Comparison of ENCODE assay signal across 8 mouse cellular contexts in the genomic region with DNA sequence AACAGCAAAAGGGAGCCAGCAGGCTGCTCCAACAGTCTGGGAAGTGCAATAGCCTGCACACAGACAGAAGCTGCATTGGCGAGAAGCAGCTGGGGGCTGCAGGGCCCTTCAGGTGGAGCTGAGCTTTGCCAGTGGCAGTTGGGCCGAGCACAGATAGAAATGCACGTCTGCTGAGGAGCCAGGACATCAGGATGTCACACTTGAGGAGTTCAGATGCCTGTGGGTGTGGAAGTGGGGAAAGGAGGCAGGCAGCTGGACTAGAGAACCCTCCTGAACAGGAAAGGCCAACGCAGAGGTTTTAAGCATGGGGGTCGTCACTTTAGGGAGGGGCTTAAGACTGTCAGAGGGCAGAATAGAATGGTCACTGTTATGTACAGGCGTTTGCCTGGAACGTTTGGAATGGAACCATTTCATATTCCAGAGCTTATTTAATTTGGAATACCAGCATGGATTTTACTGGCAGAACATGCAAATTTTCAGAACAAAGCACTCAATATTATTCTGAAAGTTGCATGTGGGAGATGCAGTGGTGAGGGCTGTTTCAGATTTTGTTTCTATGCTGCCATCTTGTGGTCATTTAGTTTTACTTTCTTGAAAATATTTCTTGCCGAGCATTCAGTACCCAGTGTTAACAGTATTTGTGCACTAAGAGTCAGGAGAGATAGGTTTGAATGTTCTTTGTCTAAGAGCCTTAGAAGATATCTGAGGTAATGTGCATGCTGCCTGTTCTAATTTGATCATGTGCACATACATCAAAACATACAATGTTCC. TPM values are rescaled to one million over a fixed set of nuclear protein-coding genes. Genes with fewer than 3 reads are reported as not detected.
A peak's percentile ranks its signal among the peaks of the same experiment; 100 is the strongest.
DNase-seq lines count a peak whose midpoint lies in the region; ATAC-seq and TF ChIP-seq lines count a peak whose summit lies in the region.
"Had no signal": no experiment of that assay in that cellular context is flagged by ENCODE, and none has a peak within 500 bp of the region (broad histone marks: within the 10 kb centered on the region; RNA-seq: fewer than 3 reads in every experiment).

No protein-coding gene starts in this region.

- H3K9me3 ChIP-seq in lung, embryonic 16.5 days (ENCODE audit: control insufficient read depth, low read length) = 0 out of 2 replicates have a peak, but pooled peaks cover 5% of the 10 kb centered on the region
- no peaks in the 10 kb centered on the region for H3K9me3 ChIP-seq in midbrain, postnatal 0 days (ENCODE audit: low read length)

- peaks cover 14% of the 10 kb centered on the region for H3K36me3 ChIP-seq in lung, embryonic 16.5 days (ENCODE audit: control insufficient read depth, insufficient read depth, low read length)
- peaks cover 32% of the 10 kb centered on the region for H3K36me3 ChIP-seq in midbrain, postnatal 0 days (ENCODE audit: insufficient read depth, low read length)

- ATAC-seq in lung, embryonic 16.5 days (ENCODE audit: low read depth) = peak; percentile 60
- peak; percentile 68; the same call in 1 of the 2 replicates for ATAC-seq in common myeloid progenitor, adult 5-6 weeks (replicated peaks; ENCODE audit: low read depth, poor library complexity, severe bottlenecking)
- peak; percentile 50 to 58; a peak in 1 of 4 replicates for ATAC-seq in hematopoietic stem cell, adult 5-6 weeks (replicated peaks in 1 of 2; ENCODE audit: insufficient read depth in 1 of 2, low FRiP score in 2 of 2, low TSS enrichment in 1 of 2, low read depth in 1 of 2, poor library complexity in 2 of 2, severe bottlenecking in 2 of 2)
- peak; percentile 81 for ATAC-seq in midbrain, postnatal 0 days (ENCODE audit: low FRiP score)

- DNase-seq in lung, adult 2 months = no peak
- DNase-seq in midbrain, postnatal 0 days (ENCODE audit: low spot score) = peak; percentile 91
- DNase-seq in spleen, adult 12 weeks (ENCODE audit: low spot score) = no peak
- DNase-seq in urinary bladder, postnatal 4 days (ENCODE audit: low spot score in 2 of 2) = no peak

- H3K4me2 ChIP-seq in lung, embryonic 16.5 days (ENCODE audit: low read depth, low read length) = no peak overlapping the region
- no peak overlapping the region for H3K4me2 ChIP-seq in midbrain, postnatal 0 days (ENCODE audit: low read depth, low read length, poor library complexity, severe bottlenecking)

- no peak for TF ChIP-seq CTCF in lung, adult 2 months (IDR thresholded peaks at IDR 0.05; ENCODE audit: insufficient read depth, low read length)
- TF ChIP-seq CTCF in midbrain, postnatal 0 days (IDR thresholded peaks at IDR 0.05) = peak; percentile 80

- H3K27ac ChIP-seq in lung, embryonic 16.5 days (ENCODE audit: low read length) = no peak overlapping the region
- peak overlapping the region; percentile 44; the same call in 1 of the 2 replicates for H3K27ac ChIP-seq in midbrain, postnatal 0 days (ENCODE audit: low read depth, low read length)

- H3K4me1 ChIP-seq in lung, embryonic 16.5 days (replicated peaks; ENCODE audit: control insufficient read depth, insufficient read depth, low read length) = no peaks in the 10 kb centered on the region
- no peaks in the 10 kb centered on the region for H3K4me1 ChIP-seq in lung, adult 2 months (ENCODE audit: control insufficient read depth, insufficient read depth, low read length)
- no peaks in the 10 kb centered on the region for H3K4me1 ChIP-seq in midbrain, postnatal 0 days (ENCODE audit: insufficient read depth, low read length)

- H3K9ac ChIP-seq in lung, embryonic 16.5 days (ENCODE audit: low read length) = no peak overlapping the region
- no peak overlapping the region for H3K9ac ChIP-seq in midbrain, postnatal 0 days (replicated peaks; ENCODE audit: low read length, poor library complexity, severe bottlenecking)

- H3K27me3 ChIP-seq in lung, embryonic 16.5 days (ENCODE audit: control insufficient read depth, insufficient read depth, low read depth, low read length) = no peaks in the 10 kb centered on the region
- H3K27me3 ChIP-seq in midbrain, postnatal 0 days (ENCODE audit: insufficient read depth, low read length) = no peaks in the 10 kb centered on the region

- WGBS in lung, embryonic 16.5 days = 43% methylated on average over 8 of the region's 8 CpGs
- 46% methylated on average over 8 of the region's 8 CpGs for WGBS in lung, adult 2 months
- WGBS in midbrain, postnatal 0 days = 38% methylated on average over 8 of the region's 8 CpGs

- H3K4me3 ChIP-seq in lung, embryonic 16.5 days (ENCODE audit: low read length) = no peak overlapping the region
- H3K4me3 ChIP-seq in lung, adult 2 months (replicated peaks; ENCODE audit: extremely low read depth, low read depth, low read length) = no peak overlapping the region
- no peak overlapping the region for H3K4me3 ChIP-seq in midbrain, postnatal 0 days (ENCODE audit: low read depth, low read length)

- TF ChIP-seq POLR2A in lung, adult 2 months (IDR thresholded peaks at IDR 0.05; ENCODE audit: borderline replicate concordance, extremely low read depth, low read depth, low read length) = no peak

RNA-seq across cellular contexts. Expression of gene Lrrc66, which starts 5.2 kb away (rescaled TPM):
- not detected in 2 replicates for polyA plus RNA-seq in lung, embryonic 16.5 days (2015; fragmentation: Nextera tagmentation; extraction: Ambion mirVana)
- 0.09 TPM in 1 of 2 replicates, not detected in the other for polyA plus RNA-seq in lung, adult 2 months (2012; rRNA removed)
- total RNA-seq in common myeloid progenitor, adult 5-6 weeks (2017) = 0.92 and 13.7 TPM in 2 replicates
- 1.1 and 2.4 TPM in 2 replicates for total RNA-seq in hematopoietic stem cell, adult 5-6 weeks (2017)
- not detected in 2 replicates for total RNA-seq in midbrain, postnatal 0 days (2014; rRNA removed)
- polyA plus RNA-seq in midbrain, postnatal 0 days (2015; fragmentation: Nextera tagmentation; extraction: Ambion mirVana) = not detected in 2 replicates
- polyA plus RNA-seq: spleen, adult 2 months had no signal

RNA-seq across cellular contexts. Expression of gene Sgcb, which starts 10.1 kb away (rescaled TPM):
- 33.3 and 33.7 TPM in 2 replicates for polyA plus RNA-seq in lung, embryonic 16.5 days (2015; fragmentation: Nextera tagmentation; extraction: Ambion mirVana)
- polyA plus RNA-seq in lung, adult 2 months (2012; rRNA removed) = 7.7 and 10.5 TPM in 2 replicates
- total RNA-seq in common myeloid progenitor, adult 5-6 weeks (2017) = 2.9 and 5.0 TPM in 2 replicates
- 5.8 and 6.5 TPM in 2 replicates for total RNA-seq in hematopoietic stem cell, adult 5-6 weeks (2017)
- 24.7 TPM in 2 replicates for total RNA-seq in midbrain, postnatal 0 days (2014; rRNA removed)
- 49.7 and 53.5 TPM in 2 replicates for polyA plus RNA-seq in midbrain, postnatal 0 days (2015; fragmentation: Nextera tagmentation; extraction: Ambion mirVana)

RNA-seq across cellular contexts. Expression of gene Spata18, which starts 13.7 kb away (rescaled TPM):
- 4.3 and 5.8 TPM in 2 replicates for polyA plus RNA-seq in lung, embryonic 16.5 days (2015; fragmentation: Nextera tagmentation; extraction: Ambion mirVana)
- 22.3 and 24.2 TPM in 2 replicates for polyA plus RNA-seq in lung, adult 2 months (2012; rRNA removed)
- not detected in 2 replicates for total RNA-seq in common myeloid progenitor, adult 5-6 weeks (2017)
- 0.25 TPM in 1 of 2 replicates, not detected in the other for total RNA-seq in hematopoietic stem cell, adult 5-6 weeks (2017)
- 1.6 and 1.9 TPM in 2 replicates for total RNA-seq in midbrain, postnatal 0 days (2014; rRNA removed)
- 0.63 and 0.69 TPM in 2 replicates for polyA plus RNA-seq in midbrain, postnatal 0 days (2015; fragmentation: Nextera tagmentation; extraction: Ambion mirVana)
- polyA plus RNA-seq: spleen, adult 2 months had no signal
